In the genomic region with DNA sequence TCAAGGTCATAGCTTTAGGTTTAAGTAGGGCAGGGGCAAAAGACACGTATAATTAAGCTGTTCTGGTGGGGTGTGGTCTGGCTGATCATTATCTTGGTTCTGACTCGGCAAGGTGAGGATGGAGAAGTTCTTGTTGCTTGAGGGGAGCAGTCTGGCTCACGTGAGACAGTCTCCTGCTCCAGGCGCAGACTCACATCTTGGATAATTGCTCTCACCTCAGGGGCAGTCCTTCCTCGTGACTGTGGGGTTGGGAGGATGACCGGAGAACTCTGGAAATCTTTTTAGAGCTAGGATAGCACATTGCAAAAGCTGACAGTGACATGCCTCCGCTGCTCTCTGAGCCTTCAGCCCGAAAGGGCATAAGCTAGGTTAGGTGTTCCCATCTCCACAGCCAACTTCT, we compare ENCODE assay signal across 20 mouse cellular contexts. TPM values are rescaled to one million over a fixed set of nuclear protein-coding genes. Genes with fewer than 3 reads are reported as not detected.
DNase-seq lines count a peak whose midpoint lies in the region; ATAC-seq and TF ChIP-seq lines count a peak whose summit lies in the region.
"Had no signal": no experiment of that assay in that cellular context is flagged by ENCODE, and none has a peak within 500 bp of the region (broad histone marks: within the 10 kb centered on the region; RNA-seq: fewer than 3 reads in every experiment).

No protein-coding gene starts in this region.

- no peak overlapping the region for H3K4me3 ChIP-seq in intestine, embryonic 15.5 days (replicated peaks)
- H3K4me3 ChIP-seq in intestine, postnatal 0 days (ENCODE audit: low read depth, low read length) = no peak overlapping the region
- no peak overlapping the region for H3K4me3 ChIP-seq in kidney, embryonic 15.5 days (replicated peaks)
- H3K4me3 ChIP-seq: gastrocnemius, adult 2 months; heart, embryonic 12.5 days; hindbrain, embryonic 10.5 days had no signal

- H3K9ac ChIP-seq in intestine, embryonic 15.5 days = no peak overlapping the region
- H3K9ac ChIP-seq in intestine, postnatal 0 days (ENCODE audit: low read depth, low read length) = no peak overlapping the region
- no peak overlapping the region for H3K9ac ChIP-seq in kidney, embryonic 15.5 days
- H3K9ac ChIP-seq: heart, embryonic 12.5 days; hindbrain, embryonic 14.5 days had no signal

- no peaks in the 10 kb centered on the region for H3K4me1 ChIP-seq in intestine, embryonic 15.5 days (replicated peaks)
- H3K4me1 ChIP-seq in intestine, postnatal 0 days (replicated peaks; ENCODE audit: control insufficient read depth, insufficient read depth, low read length) = no peaks in the 10 kb centered on the region
- H3K4me1 ChIP-seq in kidney, embryonic 15.5 days = peaks cover 2% of the 10 kb centered on the region; the same call in 1 of the 2 replicates

- no peak overlapping the region for H3K4me2 ChIP-seq in intestine, embryonic 15.5 days (replicated peaks)
- H3K4me2 ChIP-seq in intestine, postnatal 0 days (replicated peaks; ENCODE audit: low read depth) = no peak overlapping the region
- no peak overlapping the region for H3K4me2 ChIP-seq in kidney, embryonic 15.5 days
- H3K4me2 ChIP-seq: heart, embryonic 12.5 days; hindbrain, embryonic 14.5 days had no signal

- DNase-seq in kidney, adult 8-10 months = peak; percentile 63 to 75
- peak; percentile 38 for DNase-seq in kidney, postnatal 10 days
- peak; percentile 72 for DNase-seq in yolk sac, embryonic 10.5 days (ENCODE audit: low spot score)
- no peak for DNase-seq in adrenal gland, adult 8-10 months
- DNase-seq: adrenal gland, postnatal 25 days; cerebellum, adult 18-20 months; cerebellum, postnatal 10 days; gastrocnemius, adult 2 months; gastrocnemius, postnatal 25 days had no signal

- no peaks in the 10 kb centered on the region for H3K36me3 ChIP-seq in intestine, embryonic 15.5 days
- no peaks in the 10 kb centered on the region for H3K36me3 ChIP-seq in intestine, postnatal 0 days (ENCODE audit: control insufficient read depth, insufficient read depth)
- H3K36me3 ChIP-seq in kidney, embryonic 15.5 days = no peaks in the 10 kb centered on the region
- H3K36me3 ChIP-seq: heart, embryonic 12.5 days; hindbrain, embryonic 10.5 days had no signal

- no peaks in the 10 kb centered on the region for H3K27me3 ChIP-seq in intestine, embryonic 15.5 days (replicated peaks)
- no peaks in the 10 kb centered on the region for H3K27me3 ChIP-seq in intestine, postnatal 0 days (replicated peaks; ENCODE audit: control insufficient read depth, insufficient read depth, low read length)
- H3K27me3 ChIP-seq in kidney, embryonic 15.5 days = no peaks in the 10 kb centered on the region
- H3K27me3 ChIP-seq: Patski had no signal

- peak; percentile 57 for ATAC-seq in intestine, embryonic 15.5 days
- ATAC-seq in intestine, postnatal 0 days = no peak
- no peak for ATAC-seq in kidney, embryonic 15.5 days (replicated peaks; ENCODE audit: low FRiP score)
- ATAC-seq: activated CD4-positive, CD25-positive, alpha-beta regulatory T cell, adult 4 months; forebrain, embryonic 14.5 days; Patski had no signal

- H3K27ac ChIP-seq in intestine, embryonic 15.5 days = 0 out of 2 replicates have a peak overlapping the region, but pooled peaks have one; percentile 15
- no peak overlapping the region for H3K27ac ChIP-seq in intestine, postnatal 0 days (ENCODE audit: low read depth, low read length)
- H3K27ac ChIP-seq in kidney, embryonic 15.5 days = no peak overlapping the region
- H3K27ac ChIP-seq: gastrocnemius, adult 2 months; hindbrain, embryonic 10.5 days; hindbrain, embryonic 14.5 days had no signal

- H3K9me3 ChIP-seq in intestine, embryonic 15.5 days = no peaks in the 10 kb centered on the region
- no peaks in the 10 kb centered on the region for H3K9me3 ChIP-seq in intestine, postnatal 0 days (ENCODE audit: control insufficient read depth)
- no peaks in the 10 kb centered on the region for H3K9me3 ChIP-seq in kidney, embryonic 15.5 days (replicated peaks)
- H3K9me3 ChIP-seq: heart, embryonic 12.5 days; hindbrain, embryonic 10.5 days had no signal

- TF ChIP-seq CTCF in intestine, postnatal 0 days (IDR thresholded peaks at IDR 0.05; ENCODE audit: low read depth) = no peak

- 38% methylated on average over 8 of the region's 8 CpGs for WGBS in intestine, embryonic 15.5 days
- 32% methylated on average over 8 of the region's 8 CpGs for WGBS in intestine, postnatal 0 days
- WGBS in kidney, embryonic 15.5 days = 63% methylated on average over 8 of the region's 8 CpGs

RNA-seq across cellular contexts. Expression of gene Prkcz, which starts 36.6 kb away (rescaled TPM):
- 24.8 and 27.1 TPM in 2 replicates for polyA plus RNA-seq in intestine, embryonic 15.5 days (2015; fragmentation: Nextera tagmentation; extraction: Ambion mirVana)
- 31.7 and 38.8 TPM in 2 replicates for polyA plus RNA-seq in intestine, postnatal 0 days (2015; fragmentation: Nextera tagmentation; extraction: Ambion mirVana)
- polyA plus RNA-seq in kidney, embryonic 15.5 days (2015; fragmentation: Nextera tagmentation; extraction: Ambion mirVana) = 14.2 and 16.6 TPM in 2 replicates
- total RNA-seq in adrenal gland, adult 8-10 months (2022) = 10 to 100 TPM in 2 of 4 experiments, 1 to 10 TPM in 2; 9.1 to 13.9 (median 11.7) TPM
- total RNA-seq: common myeloid progenitor, adult 5-6 weeks; granulocyte monocyte progenitor cell, adult 5-6 weeks had no signal
